Mouse (Mus musculus): Measurements from ENCODE around the gene Cpd.

The Cpd gene

GRCm38 (mm10) chr11:76797236-76797635 lies 49.6 kb downstream of the Cpd start:
- in situ Hi-C loops (cut with MboI; ENCODE audit: low sequenced_read_pairs): no loop called here

DNA sequence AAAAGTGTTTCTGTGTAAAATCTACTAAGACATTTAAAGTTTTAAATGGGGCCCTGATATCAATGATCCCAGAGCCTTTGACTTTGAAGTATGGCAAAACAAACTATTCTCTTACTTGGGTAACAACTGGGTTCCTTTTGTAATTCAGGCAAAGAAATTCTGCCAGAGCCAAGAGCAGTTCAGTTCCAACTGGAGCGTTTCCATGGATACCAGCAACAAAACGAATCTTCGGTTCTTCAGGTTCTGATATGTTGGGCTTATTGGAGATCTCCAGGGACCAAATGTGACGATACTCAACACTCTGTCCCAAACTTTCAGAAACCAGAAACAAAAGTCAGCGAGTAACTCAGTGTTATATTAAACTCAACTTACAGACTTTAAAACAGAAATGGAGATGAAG lies 51.5 kb downstream of the Cpd start:
- in situ Hi-C loops (cut with MboI; ENCODE audit: low sequenced_read_pairs): no loop called here

DNA sequence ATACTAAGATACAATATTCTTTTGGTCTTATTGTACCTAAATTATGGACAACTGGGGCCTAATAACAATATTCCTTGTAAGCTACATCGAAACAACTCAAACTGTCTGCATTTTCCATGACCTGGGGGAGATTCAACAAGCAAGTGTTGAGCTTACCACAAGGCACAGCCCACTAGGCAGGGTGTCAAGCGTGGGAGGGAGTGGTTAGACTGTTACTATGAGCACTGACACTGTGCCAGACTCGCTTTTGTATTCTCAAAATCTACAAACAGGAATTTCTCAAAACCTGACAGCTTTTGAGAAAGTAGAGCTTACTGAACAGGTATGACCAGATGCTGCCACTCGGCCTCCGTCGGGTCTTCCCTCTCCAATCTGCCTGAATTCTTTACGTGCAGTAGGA lies 55.5 kb downstream of the Cpd start:
- in situ Hi-C loops (cut with MboI; ENCODE audit: low sequenced_read_pairs): no loop called here

DNA sequence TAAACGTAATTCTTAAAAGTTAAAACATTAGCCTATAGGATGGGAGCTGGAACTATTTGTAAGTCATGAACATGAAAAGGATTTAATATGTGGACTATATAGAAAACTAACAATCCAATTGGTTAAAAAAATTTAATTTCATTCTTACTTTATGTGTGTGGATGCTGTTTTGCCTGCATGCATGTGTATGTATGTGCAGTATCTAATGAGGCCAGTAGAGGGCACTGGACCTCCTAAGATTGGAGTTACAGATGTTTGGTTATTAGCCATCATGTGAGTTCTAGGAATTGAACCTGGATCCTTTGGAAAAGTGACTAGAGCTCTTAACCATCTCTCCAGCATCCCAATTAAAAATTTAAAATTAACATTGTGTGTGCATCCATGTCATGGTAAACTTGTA lies 57.6 kb downstream of the Cpd start:
- in situ Hi-C loops (cut with MboI; ENCODE audit: low sequenced_read_pairs): loop anchor here (10.0 kb wide), 1 partner anchor 106 kb away; no protein-coding TSS in a partner anchor

DNA sequence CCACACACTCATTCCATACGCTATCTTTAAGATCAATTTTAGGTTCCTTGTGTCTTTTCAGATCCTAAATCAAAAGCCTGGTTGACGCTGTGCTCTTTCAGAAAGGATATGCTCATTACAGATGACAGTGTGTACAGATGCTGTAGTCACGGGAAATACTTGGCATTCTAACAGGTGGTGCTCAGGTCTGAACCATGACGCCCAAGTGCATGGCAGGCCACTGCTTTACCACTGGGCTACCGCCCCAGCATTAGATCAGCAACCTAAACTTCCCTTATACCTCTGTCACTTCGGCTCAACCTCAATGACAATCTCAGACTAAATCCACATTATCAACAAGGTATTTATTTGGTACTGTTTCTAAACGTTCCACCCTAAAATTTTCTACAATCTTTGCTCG lies 71.3 kb downstream of the Cpd start:
- in situ Hi-C loops (cut with MboI; ENCODE audit: low sequenced_read_pairs): no loop called here

GRCm38 (mm10) chr11:76773811-76774210 lies 73.0 kb downstream of the Cpd start:
- in situ Hi-C loops (cut with MboI; ENCODE audit: low sequenced_read_pairs): no loop called here

- in situ Hi-C loops (cut with MboI; ENCODE audit: low sequenced_read_pairs): no loop called here
These were observed 76.3 kb downstream of the Cpd start for GRCm38 (mm10) chr11:76770566-76770965.

- in situ Hi-C loops (cut with MboI; ENCODE audit: low sequenced_read_pairs): no loop called here
These were observed 83.1 kb downstream of the Cpd start for GRCm38 (mm10) chr11:76763741-76764122.

- in situ Hi-C loops (cut with MboI; ENCODE audit: low sequenced_read_pairs): no loop called here
These were observed 83.6 kb downstream of the Cpd start, which contains the start of gene Gosr1 for GRCm38 (mm10) chr11:76763053-76763740. Gene Gosr1, minus strand, starts transcription at chr11:76763579.

DNA sequence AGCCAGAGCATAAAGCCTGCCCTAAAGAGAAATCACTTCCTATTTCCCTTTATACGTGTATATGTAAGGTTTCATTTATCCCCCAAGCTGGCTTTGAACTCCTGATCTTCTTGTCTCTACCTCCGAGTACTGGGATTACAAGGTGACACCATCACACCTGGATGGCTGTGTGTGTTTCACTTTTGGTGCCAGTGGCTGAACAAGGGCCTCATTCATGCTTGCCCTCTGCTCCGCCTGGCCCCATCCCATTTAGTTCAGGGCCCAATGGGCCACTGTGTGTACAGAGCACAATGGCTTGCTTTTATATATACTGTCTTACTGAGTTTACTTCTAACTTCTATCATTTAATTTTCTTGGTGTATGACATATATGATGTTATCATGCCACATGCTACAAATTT lies 94.5 kb downstream of the Cpd start:
- in situ Hi-C loops (cut with MboI; ENCODE audit: low sequenced_read_pairs): no loop called here

GRCm38 (mm10) chr11:76748819-76749218 lies 98.0 kb downstream of the Cpd start:
- in situ Hi-C loops (cut with MboI; ENCODE audit: low sequenced_read_pairs): no loop called here

- in situ Hi-C loops (cut with MboI; ENCODE audit: low sequenced_read_pairs): no loop called here
These were observed 100.9 kb downstream of the Cpd start for GRCm38 (mm10) chr11:76745921-76746320.

DNA sequence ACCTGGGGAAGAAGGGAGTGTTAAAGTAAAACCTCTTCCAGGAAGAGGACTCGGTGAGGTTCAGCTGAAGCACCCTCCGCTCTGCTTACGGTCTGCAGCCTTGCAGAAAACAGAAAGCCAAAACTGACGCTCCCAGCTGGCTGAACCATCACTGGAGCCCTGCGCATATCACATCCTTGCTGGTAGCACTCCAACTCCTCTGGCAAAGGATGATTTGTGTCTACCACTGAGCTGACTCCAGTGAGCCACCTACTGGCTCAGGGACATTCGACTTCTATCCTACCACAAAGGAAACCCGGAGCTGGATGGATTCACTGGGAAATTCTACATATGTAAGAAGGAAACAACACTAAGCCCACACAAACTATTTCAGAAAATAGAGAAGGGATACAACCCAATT lies 102.3 kb downstream of the Cpd start:
- in situ Hi-C loops (cut with MboI; ENCODE audit: low sequenced_read_pairs): no loop called here

DNA sequence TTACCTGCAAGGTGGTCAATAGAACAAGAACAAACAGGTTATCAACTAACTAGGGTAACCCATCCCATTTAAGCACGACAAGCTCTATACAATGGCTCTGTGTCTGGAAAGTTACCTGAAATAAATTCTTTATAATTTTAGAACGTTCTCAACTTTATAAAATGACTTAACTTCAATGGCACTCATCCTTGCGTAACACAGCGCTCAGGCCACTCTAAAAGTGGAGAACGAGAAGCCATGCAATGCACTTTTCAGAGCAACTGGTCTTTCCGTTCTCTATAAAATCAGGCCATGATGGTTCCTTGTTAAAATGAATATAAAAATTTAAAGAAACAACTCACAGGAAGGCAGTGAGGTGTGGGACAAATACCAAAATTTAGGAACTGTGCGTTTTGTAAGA lies 104.3 kb downstream of the Cpd start:
- in situ Hi-C loops (cut with MboI; ENCODE audit: low sequenced_read_pairs): no loop called here

DNA sequence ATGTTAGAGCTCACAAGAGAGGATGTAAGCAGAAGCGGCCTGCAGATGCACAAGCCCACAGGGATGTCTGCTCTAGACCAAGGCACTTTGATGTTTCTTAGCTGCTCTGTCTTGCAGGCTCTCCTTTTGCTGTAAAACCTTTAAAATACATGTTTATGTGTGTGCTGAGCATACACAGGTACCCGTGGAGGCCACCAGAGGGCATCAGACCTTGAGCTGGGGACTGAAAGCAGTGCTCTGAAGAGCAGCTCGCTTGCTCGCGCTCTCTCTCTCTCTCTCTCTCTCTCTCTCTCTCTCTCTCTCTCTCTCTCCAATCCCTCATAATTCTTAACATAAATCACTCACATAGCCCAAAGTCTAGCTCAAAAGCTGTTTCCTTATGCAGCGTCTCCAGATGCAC lies 107.7 kb downstream of the Cpd start:
- in situ Hi-C loops (cut with MboI; ENCODE audit: low sequenced_read_pairs): no loop called here

DNA sequence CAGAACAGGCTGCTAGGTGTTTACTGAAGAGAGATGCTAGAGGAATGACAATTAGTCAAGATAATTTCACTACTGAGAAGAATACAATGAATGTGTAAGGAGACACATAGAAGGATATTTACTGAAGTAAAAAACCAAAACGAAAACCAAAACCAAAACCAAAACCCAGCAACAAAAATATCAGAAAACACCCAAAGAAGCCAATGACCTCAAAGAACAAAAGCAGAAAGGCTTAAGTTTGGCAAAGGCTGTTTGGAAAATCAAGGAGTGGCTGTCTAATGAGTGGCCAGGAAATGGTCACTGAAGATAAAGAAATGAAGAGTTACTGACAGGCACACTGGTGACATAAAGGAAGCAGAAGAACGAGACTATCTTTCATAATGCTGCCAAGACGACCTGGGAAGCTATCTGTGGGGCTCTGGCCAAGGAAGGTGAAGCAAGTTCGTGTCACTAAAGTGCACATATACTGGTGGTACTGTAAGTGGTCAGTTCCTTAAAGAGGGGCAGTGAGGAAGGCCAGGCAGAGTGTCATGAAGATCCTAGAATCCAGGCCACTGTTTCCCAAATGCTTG lies 111.0 kb downstream of the Cpd start:
- in situ Hi-C loops (cut with MboI; ENCODE audit: low sequenced_read_pairs): no loop called here

DNA sequence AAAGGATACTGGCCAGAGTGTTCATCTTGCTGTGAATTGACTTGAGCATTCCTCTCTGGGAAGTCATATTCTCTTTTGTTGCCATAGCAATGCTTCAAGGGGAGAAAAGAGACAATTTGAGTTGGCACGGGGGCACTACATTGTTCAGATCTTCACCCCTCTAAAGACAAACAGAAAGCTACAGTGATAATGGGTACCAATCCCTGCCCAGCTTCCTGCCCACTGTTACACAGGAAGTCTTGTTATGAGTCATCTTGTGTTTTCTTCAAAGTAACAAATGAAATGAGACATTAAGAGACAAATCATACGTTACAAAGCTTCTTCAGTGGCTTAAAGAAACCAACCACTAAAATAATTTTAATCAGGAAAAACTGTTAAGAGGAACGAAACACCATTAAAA lies 112.3 kb downstream of the Cpd start:
- in situ Hi-C loops (cut with MboI; ENCODE audit: low sequenced_read_pairs): no loop called here

DNA sequence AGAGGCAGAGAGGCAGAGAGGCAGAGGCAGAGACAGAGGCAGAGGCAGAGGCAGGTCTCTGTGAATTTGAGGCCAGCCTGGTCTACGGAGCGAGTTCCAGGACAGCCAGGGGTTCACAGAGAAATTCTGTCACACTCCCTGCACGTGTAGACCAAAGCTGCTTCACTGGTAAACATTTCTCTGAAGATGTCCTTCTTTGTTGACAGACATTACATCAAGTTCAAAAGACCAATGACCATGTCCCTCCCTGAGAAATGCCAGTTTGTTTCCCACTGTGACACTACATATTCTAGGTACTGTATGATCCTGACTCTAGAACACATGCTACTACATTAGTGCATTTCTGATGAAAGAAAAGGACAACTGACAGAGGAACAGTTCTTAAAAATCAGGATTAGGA lies 116.2 kb downstream of the Cpd start:
- in situ Hi-C loops (cut with MboI; ENCODE audit: low sequenced_read_pairs): no loop called here

All from CH12F3 (cell line).